Mouse (Mus musculus) midbrain, embryonic 16.5 days (tissue): Measurements from ENCODE around the gene Ehmt2. TPM values are rescaled to one million over a fixed set of nuclear protein-coding genes. Genes with fewer than 3 reads are reported as not detected.
"Not testable (repeated sequence)": the region's sequence is repeated elsewhere in the genome, so short reads cannot be mapped to it uniquely, and the experiment has no call there.

Experiments used
- ATAC-seq: fragments of 200-750 bp; cut with Nextera tagmentation; 2 replicates; pipeline ENCODE4 v1.8.0; 2017; ENCODE audit warnings: moderate TSS enrichment
- H3K27ac ChIP-seq: fragments of 300-500 bp; sonication (generic); 2 replicates; pipeline ENCODE4 v1.5.1; 2014; ENCODE audit warnings: mild to moderate bottlenecking, low read length, mixed read lengths
- H3K27me3 ChIP-seq: fragments of 300-500 bp; sonication (generic); 2 replicates; pipeline ENCODE4 v1.6.1; 2014; ENCODE audit warnings: low read depth, low read length, mixed read lengths; ENCODE audit not compliant: control insufficient read depth, insufficient read depth
- H3K36me3 ChIP-seq: fragments of 300-500 bp; sonication (generic); 2 replicates; pipeline ENCODE4 v1.6.1; 2014; ENCODE audit warnings: mild to moderate bottlenecking, low read length, moderate library complexity, mixed read lengths; ENCODE audit not compliant: control insufficient read depth, insufficient read depth
- H3K4me1 ChIP-seq: fragments of 300-500 bp; sonication (generic); 2 replicates; pipeline ENCODE4 v1.6.1; 2014; ENCODE audit warnings: mild to moderate bottlenecking, low read length, mixed read lengths; ENCODE audit not compliant: control insufficient read depth, insufficient read depth
- H3K4me2 ChIP-seq: fragments of 300-500 bp; sonication (generic); 2 replicates; pipeline ENCODE4 v1.6.1; 2014; ENCODE audit warnings: mild to moderate bottlenecking, low read length, mixed read lengths
- H3K4me3 ChIP-seq: fragments of 300-500 bp; sonication (generic); 2 replicates; pipeline ENCODE4 v1.5.1; 2014; ENCODE audit warnings: low read depth, mild to moderate bottlenecking, low read length, moderate library complexity, mixed read lengths
- H3K9ac ChIP-seq: fragments of 300-500 bp; sonication (generic); 2 replicates; pipeline ENCODE4 v1.6.1; 2014; ENCODE audit warnings: low read depth, low read length, mixed read lengths
- H3K9me3 ChIP-seq: fragments of 300-500 bp; sonication (generic); replicated peaks from 2 replicates; pipeline ENCODE4 v1.6.1; 2014; ENCODE audit warnings: mild to moderate bottlenecking, low read length, mixed read lengths; ENCODE audit not compliant: control insufficient read depth, poor library complexity, severe bottlenecking
- WGBS: fragments of 180-500 bp; shearing (Covaris S2); extraction: QIAGEN DNeasy Blood & Tissue Kit; methylation state at CpG from one replicate; pipeline ENCODE4 v1.1.7; 2014; 5-methylcytosine and 5-hydroxymethylcytosine counted together
- polyA plus RNA-seq: library from polyadenylated mRNA; unstranded; fragments of >200 nt; fragmentation: Nextera tagmentation; extraction: Ambion mirVana; gene quantifications from 2 replicates; pipeline ENCODE4 v1.2.1, GENCODE M21; 2015

Gene Ehmt2
- polyA plus RNA-seq, 1 experiment from 2014 or later: 99.8 TPM

GRCm38 (mm10) chr17:34952378-34953040, 54.2 kb downstream of the Ehmt2 start:
- peaks cover 14% of the 10 kb centered on the region for H3K4me1 ChIP-seq
- ATAC-seq: peak; percentile 87
- H3K4me2 ChIP-seq: peak overlapping the region; percentile 98
- no peaks in the 10 kb centered on the region for H3K9me3 ChIP-seq
- H3K36me3 ChIP-seq: peaks cover 7% of the 10 kb centered on the region; the same call in 1 of the 2 replicates
- WGBS: under 1% methylated on average over 23 of the region's 23 CpGs
- peak overlapping the region; percentile 91 for H3K27ac ChIP-seq
- peak overlapping the region; percentile 99 for H3K9ac ChIP-seq
- H3K27me3 ChIP-seq: no peaks in the 10 kb centered on the region
- H3K4me3 ChIP-seq: peak overlapping the region; percentile 94

GRCm38 (mm10) chr17:34953258-34953657, 55.0 kb downstream of the Ehmt2 start:
- Histone ChIP-seq H3K27ac (no peak overlapping the region), H3K27me3 (no peaks in the 10 kb centered on the region), H3K4me1 (peaks cover 14% of the 10 kb centered on the region), H3K9ac (no peak overlapping the region), H3K4me2 (no peak overlapping the region), H3K4me3 (0 out of 2 replicates have a peak overlapping the region, but pooled peaks have one; percentile 94), H3K9me3 (no peaks in the 10 kb centered on the region), H3K36me3 (peaks cover 7% of the 10 kb centered on the region; the same call in 1 of the 2 replicates)
- ATAC-seq: no peak
- 91% methylated on average over 3 of the region's 3 CpGs for WGBS

GRCm38 (mm10) chr17:34953904-34954303, 55.6 kb downstream of the Ehmt2 start:
- no peaks in the 10 kb centered on the region for H3K9me3 ChIP-seq
- H3K27ac ChIP-seq: no peak overlapping the region
- no peak for ATAC-seq
- no peak overlapping the region for H3K9ac ChIP-seq
- peaks cover 7% of the 10 kb centered on the region; the same call in 1 of the 2 replicates for H3K36me3 ChIP-seq
- no peak overlapping the region for H3K4me3 ChIP-seq
- H3K4me1 ChIP-seq: peaks cover 14% of the 10 kb centered on the region
- WGBS: 89% methylated on average over 4 of the region's 4 CpGs
- H3K4me2 ChIP-seq: no peak overlapping the region
- H3K27me3 ChIP-seq: no peaks in the 10 kb centered on the region

GRCm38 (mm10) chr17:34954831-34955230, 56.6 kb downstream of the Ehmt2 start:
- ATAC-seq: no peak
- 84% methylated on average over 4 of the region's 4 CpGs for WGBS
- H3K9ac ChIP-seq: no peak overlapping the region

GRCm38 (mm10) chr17:34955884-34956283, 57.6 kb downstream of the Ehmt2 start:
- 85% methylated on average over 3 of the region's 3 CpGs for WGBS
- H3K4me3 ChIP-seq: no peak overlapping the region
- H3K9me3 ChIP-seq: no peaks in the 10 kb centered on the region
- ATAC-seq: no peak
- H3K27me3 ChIP-seq: peaks cover 7% of the 10 kb centered on the region
- H3K4me2 ChIP-seq: no peak overlapping the region
- H3K9ac ChIP-seq: no peak overlapping the region
- H3K4me1 ChIP-seq: peaks cover 9% of the 10 kb centered on the region
- H3K27ac ChIP-seq: no peak overlapping the region
- no peaks in the 10 kb centered on the region for H3K36me3 ChIP-seq

More at GRCm38 (mm10) chr17:34954831-34955230, 56.6 kb downstream of the Ehmt2 start:
- Histone ChIP-seq H3K27ac (no peak overlapping the region), H3K36me3 (0 out of 2 replicates have a peak, but pooled peaks cover 2% of the 10 kb centered on the region), H3K4me3 (no peak overlapping the region), H3K4me1 (peaks cover 18% of the 10 kb centered on the region), H3K4me2 (no peak overlapping the region), H3K9me3 (no peaks in the 10 kb centered on the region), H3K27me3 (0 out of 2 replicates have a peak, but pooled peaks cover under 1% of the 10 kb centered on the region)

- WGBS: 36% methylated on average over 1 of the region's 1 CpGs
- H3K27ac ChIP-seq: no peak overlapping the region
- H3K4me1 ChIP-seq: peaks cover 5% of the 10 kb centered on the region
- no peak for ATAC-seq
- no peaks in the 10 kb centered on the region for H3K36me3 ChIP-seq
- H3K27me3 ChIP-seq: peaks cover 7% of the 10 kb centered on the region
- H3K4me3 ChIP-seq: no peak overlapping the region
- H3K9me3 ChIP-seq: no peaks in the 10 kb centered on the region
- H3K9ac ChIP-seq: no peak overlapping the region
- H3K4me2 ChIP-seq: no peak overlapping the region
These were observed 58.1 kb downstream of the Ehmt2 start for GRCm38 (mm10) chr17:34956340-34956739.

GRCm38 (mm10) chr17:34957291-34957690, 59.0 kb downstream of the Ehmt2 start:
- not testable (repeated sequence) for H3K4me3 ChIP-seq, H3K4me1 ChIP-seq, H3K27ac ChIP-seq, H3K36me3 ChIP-seq, ATAC-seq, H3K4me2 ChIP-seq, H3K27me3 ChIP-seq, H3K9ac ChIP-seq, H3K9me3 ChIP-seq
- 20% methylated on average over 33 of the region's 40 CpGs for WGBS

GRCm38 (mm10) chr17:34957966-34958365, 59.7 kb downstream of the Ehmt2 start:
- not testable (repeated sequence) for H3K4me3 ChIP-seq, H3K27me3 ChIP-seq, H3K9me3 ChIP-seq, H3K36me3 ChIP-seq, H3K4me1 ChIP-seq, H3K9ac ChIP-seq, H3K4me2 ChIP-seq, ATAC-seq, H3K27ac ChIP-seq
- 31% methylated on average over 23 of the region's 40 CpGs for WGBS

- Histone ChIP-seq H3K9ac (peak overlapping the region; percentile 34; the same call in 1 of the 2 replicates), H3K4me3 (peak overlapping the region; percentile 48), H3K4me2 (peak overlapping the region; percentile 88)
- H3K27me3 ChIP-seq, H3K27ac ChIP-seq, H3K9me3 ChIP-seq, H3K36me3 ChIP-seq, H3K4me1 ChIP-seq: not testable (repeated sequence)
- WGBS: under 1% methylated on average over 23 of the region's 47 CpGs
- ATAC-seq: peak; percentile 69
These were observed 60.5 kb downstream of the Ehmt2 start for GRCm38 (mm10) chr17:34958734-34959129.
